Mouse (Mus musculus) hindbrain, postnatal 0 days (tissue): Measurements from ENCODE around the gene Fnbp1. TPM values are rescaled to one million over a fixed set of nuclear protein-coding genes. Genes with fewer than 3 reads are reported as not detected.

ENCODE experiments used
- ATAC-seq: fragments of 200-750 bp; cut with Nextera tagmentation; 2 replicates; pipeline ENCODE4 v1.8.0; 2017; ENCODE audit warnings: mild to moderate bottlenecking, moderate TSS enrichment, moderate library complexity
- DNase-seq: peaks from one replicate; pipeline ENCODE4 v3.0.0-alpha.2; 2015; ENCODE audit warnings: low spot score
- H3K27ac ChIP-seq: fragments of 300-500 bp; sonication (generic); 2 replicates; pipeline ENCODE4 v1.5.1; 2014; ENCODE audit warnings: mild to moderate bottlenecking
- H3K27me3 ChIP-seq: fragments of 300-500 bp; sonication (generic); 2 replicates; pipeline ENCODE4 v1.6.1; 2014; ENCODE audit warnings: low read length, mixed read lengths; ENCODE audit not compliant: insufficient read depth
- H3K36me3 ChIP-seq: fragments of 300-500 bp; sonication (generic); 2 replicates; pipeline ENCODE4 v1.6.1; 2014; ENCODE audit warnings: low read length, mixed read lengths; ENCODE audit not compliant: insufficient read depth
- H3K4me1 ChIP-seq: fragments of 300-500 bp; sonication (generic); 2 replicates; pipeline ENCODE4 v1.6.1; 2014; ENCODE audit warnings: antibody characterized with exemption, low read length, mixed read lengths; ENCODE audit not compliant: insufficient read depth
- H3K4me2 ChIP-seq: fragments of 300-500 bp; sonication (generic); 2 replicates; pipeline ENCODE4 v1.6.1; 2014; ENCODE audit warnings: low read depth, mild to moderate bottlenecking, low read length, moderate library complexity, mixed read lengths
- H3K4me3 ChIP-seq: fragments of 300-500 bp; sonication (generic); 2 replicates; pipeline ENCODE4 v1.5.1; 2014; ENCODE audit warnings: low read length
- H3K9ac ChIP-seq: fragments of 300-500 bp; sonication (generic); replicated peaks from 2 replicates; pipeline ENCODE4 v1.6.1; 2014; ENCODE audit warnings: mild to moderate bottlenecking, low read length, moderate library complexity, mixed read lengths
- H3K9me3 ChIP-seq: fragments of 300-500 bp; sonication (generic); 2 replicates; pipeline ENCODE4 v1.6.1; 2016; ENCODE audit warnings: low read length, mixed read lengths
- CTCF ChIP-seq: IDR thresholded peaks from 2 replicates; pipeline ENCODE4 v1.5.1; 2016; ENCODE audit warnings: antibody characterized with exemption, control low read depth, low read depth
- WGBS: fragments of 180-500 bp; shearing (Covaris S2); extraction: QIAGEN DNeasy Blood & Tissue Kit; methylation state at CpG from one replicate; pipeline ENCODE4 v1.1.7; 2014; 5-methylcytosine and 5-hydroxymethylcytosine counted together
- polyA plus RNA-seq: library from polyadenylated mRNA; unstranded; fragments of >200 nt; fragmentation: Nextera tagmentation; extraction: Ambion mirVana; gene quantifications from 2 replicates; pipeline ENCODE4 v1.2.1, GENCODE M21; 2015
- total RNA-seq: library from RNA; depleted of rRNA; stranded (reverse); fragments of >200 nt; gene quantifications from 2 replicates; pipeline ENCODE4 v1.2.3, GENCODE M21; 2014

The Fnbp1 gene
- total and polyA plus RNA-seq, 2 experiments from 2014 or later = 24.1 to 32.1 TPM

DNA sequence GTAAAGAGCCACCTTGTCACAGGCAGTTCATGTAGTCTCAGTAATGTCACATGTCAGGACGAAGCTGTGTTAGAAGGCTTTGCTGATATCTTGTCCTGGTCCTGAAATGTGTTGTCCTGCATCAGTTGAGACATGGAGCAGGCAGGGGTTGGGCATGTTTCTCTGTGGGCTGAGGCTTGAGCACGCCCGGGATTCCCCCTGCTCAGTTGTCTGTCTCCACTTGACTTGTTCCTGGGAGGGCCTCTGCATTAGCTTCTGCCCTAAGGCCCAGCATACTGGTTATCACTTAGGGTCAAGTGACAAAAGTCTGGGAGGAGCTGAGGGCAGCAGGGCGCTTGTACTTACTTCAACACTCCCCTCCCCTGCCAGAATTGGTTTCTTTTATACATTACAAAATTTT lies 23.7 kb upstream of the Fnbp1 start:
- Histone ChIP-seq H3K36me3 (peaks cover 26% of the 10 kb centered on the region), H3K27me3 (no peaks in the 10 kb centered on the region), H3K4me1 (peaks cover 4% of the 10 kb centered on the region; the same call in 1 of the 2 replicates), H3K27ac (no peak overlapping the region), H3K9me3 (no peaks in the 10 kb centered on the region), H3K4me2 (no peak overlapping the region), H3K9ac (no peak overlapping the region), H3K4me3 (no peak overlapping the region)
- DNase-seq (no peak), ATAC-seq (no peak)
- no peak for TF ChIP-seq CTCF
- 69% methylated on average over 4 of the region's 4 CpGs for WGBS

- Histone ChIP-seq H3K4me3 (no peak overlapping the region), H3K9ac (no peak overlapping the region), H3K4me1 (peaks cover 4% of the 10 kb centered on the region; the same call in 1 of the 2 replicates), H3K27ac (no peak overlapping the region), H3K9me3 (no peaks in the 10 kb centered on the region), H3K4me2 (no peak overlapping the region), H3K36me3 (peaks cover 20% of the 10 kb centered on the region), H3K27me3 (no peaks in the 10 kb centered on the region)
- DNase-seq (peak; percentile 13), ATAC-seq (no peak)
- no peak for TF ChIP-seq CTCF
- 41% methylated on average over 5 of the region's 5 CpGs for WGBS
Measured at GRCm38 (mm10) chr2:31164841-31165455, 23.1 kb upstream of the Fnbp1 start.

DNA sequence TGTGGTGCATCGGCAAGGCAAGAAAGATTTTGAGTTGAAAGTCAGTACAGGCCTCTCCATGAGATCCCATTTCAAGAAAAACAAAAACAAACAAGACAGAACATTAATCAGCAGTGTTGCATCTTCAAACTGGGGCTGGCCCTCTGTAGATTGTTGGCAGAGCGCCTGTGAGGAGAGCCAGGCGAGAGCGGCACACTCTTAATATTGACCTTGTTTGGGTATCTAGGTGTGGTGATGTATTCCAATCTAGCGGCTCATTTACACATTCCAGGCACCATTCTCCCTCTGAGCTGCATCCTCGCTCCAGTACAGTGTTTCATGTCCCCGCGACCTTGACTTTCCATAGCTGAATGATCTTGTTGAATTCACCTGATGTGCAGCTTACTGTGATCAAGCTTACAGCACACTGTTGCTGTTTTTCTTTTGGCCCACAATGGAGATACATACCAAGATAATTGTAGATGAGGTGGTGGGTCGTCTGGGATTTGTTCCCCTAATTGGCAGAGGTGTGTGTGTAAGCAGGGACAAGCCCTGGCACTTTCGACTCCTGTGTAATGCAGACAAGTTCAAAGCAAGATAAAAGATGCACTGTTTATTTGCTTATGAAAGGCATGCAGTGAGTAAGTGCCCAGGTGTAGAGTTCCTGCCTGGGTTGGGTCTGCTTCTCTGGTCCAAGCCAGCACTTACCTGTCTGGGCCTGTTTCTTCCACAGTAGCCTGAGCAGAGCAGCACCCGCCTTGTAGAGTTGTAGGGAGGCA lies 21.7 kb upstream of the Fnbp1 start:
- Histone ChIP-seq H3K9me3 (no peaks in the 10 kb centered on the region), H3K27me3 (no peaks in the 10 kb centered on the region), H3K4me1 (peaks cover 4% of the 10 kb centered on the region; the same call in 1 of the 2 replicates), H3K36me3 (peaks cover 8% of the 10 kb centered on the region; the same call in 1 of the 2 replicates), H3K4me3 (no peak overlapping the region), H3K9ac (no peak overlapping the region), H3K27ac (no peak overlapping the region), H3K4me2 (no peak overlapping the region)
- DNase-seq (no peak), ATAC-seq (no peak)
- TF ChIP-seq CTCF = no peak
- WGBS = 76% methylated on average over 11 of the region's 11 CpGs

GRCm38 (mm10) chr2:31161620-31162019 lies 19.8 kb upstream of the Fnbp1 start:
- Histone ChIP-seq H3K36me3 (no peaks in the 10 kb centered on the region), H3K27ac (no peak overlapping the region), H3K9me3 (no peaks in the 10 kb centered on the region), H3K9ac (no peak overlapping the region), H3K4me2 (no peak overlapping the region), H3K4me1 (peaks cover 4% of the 10 kb centered on the region; the same call in 1 of the 2 replicates), H3K4me3 (no peak overlapping the region), H3K27me3 (no peaks in the 10 kb centered on the region)
- WGBS = 92% methylated on average over 4 of the region's 4 CpGs
- DNase-seq (no peak), ATAC-seq (no peak)
- no peak for TF ChIP-seq CTCF

DNA sequence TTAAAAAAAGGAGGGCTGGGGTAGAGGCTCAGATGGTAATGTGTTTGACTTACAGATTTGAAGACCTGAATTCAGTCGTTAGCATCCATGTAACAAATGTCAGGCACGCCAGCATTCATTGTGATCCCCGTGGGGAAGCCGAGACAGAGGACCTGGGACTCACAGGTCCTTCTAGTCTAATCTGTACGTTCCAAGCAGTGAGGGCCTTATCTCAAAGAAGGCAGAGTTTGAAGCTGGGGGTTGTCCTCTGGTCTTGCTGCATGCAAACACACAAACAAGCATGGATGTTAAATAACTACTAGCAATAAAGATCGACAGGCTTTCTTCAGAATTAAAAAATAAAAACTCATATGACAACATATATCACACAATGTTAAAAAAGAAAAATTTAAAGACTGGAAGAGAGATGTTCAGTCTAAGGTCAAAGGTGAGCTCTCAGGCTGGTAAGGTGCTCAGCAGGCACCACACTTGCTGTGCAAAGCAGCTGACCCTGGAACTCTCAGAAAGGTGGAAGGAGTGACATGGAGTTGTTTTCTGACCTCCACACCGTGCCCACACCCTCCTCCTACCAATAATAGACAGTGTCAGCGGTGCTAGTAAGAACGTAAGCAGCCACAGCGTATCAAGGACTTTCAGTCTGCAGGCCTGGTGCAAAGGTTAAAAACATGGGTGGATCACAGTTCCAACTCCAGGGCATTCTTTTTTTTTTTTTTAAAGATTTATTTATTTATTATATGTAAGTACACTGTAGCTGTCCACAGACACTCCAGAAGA lies 18.5 kb upstream of the Fnbp1 start:
- TF ChIP-seq CTCF = no peak
- H3K4me1 ChIP-seq = peaks cover 4% of the 10 kb centered on the region; the same call in 1 of the 2 replicates
- no peak overlapping the region for H3K4me3 ChIP-seq
- H3K36me3 ChIP-seq = no peaks in the 10 kb centered on the region
- H3K4me2 ChIP-seq = no peak overlapping the region
- H3K27ac ChIP-seq = no peak overlapping the region
- H3K9ac ChIP-seq = no peak overlapping the region
- DNase-seq (no peak), ATAC-seq (no peak)
- H3K9me3 ChIP-seq = no peaks in the 10 kb centered on the region
- H3K27me3 ChIP-seq = no peaks in the 10 kb centered on the region
- 90% methylated on average over 10 of the region's 10 CpGs for WGBS

DNA sequence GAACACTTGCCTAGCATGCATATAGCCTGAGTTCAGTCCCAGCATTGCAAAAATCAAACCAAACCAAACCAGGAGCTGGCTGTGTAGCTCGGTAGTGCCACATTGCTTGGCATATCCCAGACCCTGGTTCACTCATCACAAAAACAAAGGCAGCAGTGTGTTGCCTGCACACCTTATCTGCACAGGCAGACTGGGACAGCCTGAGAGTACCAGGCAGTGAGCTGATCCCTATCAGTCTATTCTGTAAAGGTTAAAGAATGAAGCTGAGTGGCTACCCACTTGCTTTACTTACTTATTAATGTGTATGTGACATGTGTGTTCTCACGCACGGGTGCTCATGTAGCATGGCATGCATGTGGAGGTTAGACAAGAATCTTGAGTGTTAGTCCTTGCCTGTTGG lies 15.0 kb upstream of the Fnbp1 start:
- no peak overlapping the region for H3K9ac ChIP-seq
- H3K4me3 ChIP-seq = no peak overlapping the region
- ATAC-seq = no peak
- no peak overlapping the region for H3K27ac ChIP-seq
- no peaks in the 10 kb centered on the region for H3K36me3 ChIP-seq
- H3K9me3 ChIP-seq = no peaks in the 10 kb centered on the region
- TF ChIP-seq CTCF = no peak
- no peaks in the 10 kb centered on the region for H3K27me3 ChIP-seq
- no peak for DNase-seq
- 92% methylated on average over 3 of the region's 3 CpGs for WGBS
- H3K4me2 ChIP-seq = no peak overlapping the region
- H3K4me1 ChIP-seq = peaks cover 11% of the 10 kb centered on the region
